Mouse (Mus musculus) embryonic facial prominence, embryonic 12.5 days (tissue): ENCODE data around the gene Gtdc1. TPM values are rescaled to one million over a fixed set of nuclear protein-coding genes. Genes with fewer than 3 reads are reported as not detected.

Source experiments
- ATAC-seq: fragments of 200-750 bp; cut with Nextera tagmentation; 2 replicates; pipeline ENCODE4 v1.8.0; 2017; ENCODE audit not compliant: insufficient number of reproducible peaks, insufficient read depth, low FRiP score, low TSS enrichment
- H3K27ac ChIP-seq: fragments of 300-500 bp; sonication (generic); 2 replicates; pipeline ENCODE4 v1.5.1; 2016; ENCODE audit warnings: mild to moderate bottlenecking
- H3K27me3 ChIP-seq: fragments of 300-500 bp; sonication (generic); 2 replicates; pipeline ENCODE4 v1.6.1; 2016; ENCODE audit warnings: mild to moderate bottlenecking, moderate library complexity
- H3K36me3 ChIP-seq: fragments of 300-500 bp; sonication (generic); 2 replicates; pipeline ENCODE4 v1.6.1; 2016; ENCODE audit warnings: mild to moderate bottlenecking
- H3K4me1 ChIP-seq: fragments of 300-500 bp; sonication (generic); 2 replicates; pipeline ENCODE4 v1.6.1; 2016
- H3K4me2 ChIP-seq: fragments of 300-500 bp; sonication (generic); replicated peaks from 2 replicates; pipeline ENCODE4 v1.6.1; 2016; ENCODE audit warnings: mild to moderate bottlenecking, moderate library complexity
- H3K4me3 ChIP-seq: fragments of 300-500 bp; sonication (generic); 2 replicates; pipeline ENCODE4 v1.5.1; 2016; ENCODE audit warnings: mild to moderate bottlenecking
- H3K9ac ChIP-seq: fragments of 300-500 bp; sonication (generic); 2 replicates; pipeline ENCODE4 v1.6.1; 2016; ENCODE audit warnings: mild to moderate bottlenecking, moderate library complexity
- H3K9me3 ChIP-seq: fragments of 300-500 bp; sonication (generic); 2 replicates; pipeline ENCODE4 v1.6.1; 2016; ENCODE audit warnings: mild to moderate bottlenecking, moderate library complexity
- WGBS: fragments of 180-500 bp; shearing (Covaris S2); methylation state at CpG from one replicate; pipeline ENCODE4 v1.1.7; 2016; 5-methylcytosine and 5-hydroxymethylcytosine counted together
- polyA plus RNA-seq: library from polyadenylated mRNA; unstranded; fragments of >200 nt; fragmentation: Nextera tagmentation; extraction: Ambion mirVana; gene quantifications from 2 replicates; pipeline ENCODE4 v1.2.1, GENCODE M21; 2016

The Gtdc1 gene
- polyA plus RNA-seq, 1 experiment from 2014 or later, result 17.7 TPM

DNA sequence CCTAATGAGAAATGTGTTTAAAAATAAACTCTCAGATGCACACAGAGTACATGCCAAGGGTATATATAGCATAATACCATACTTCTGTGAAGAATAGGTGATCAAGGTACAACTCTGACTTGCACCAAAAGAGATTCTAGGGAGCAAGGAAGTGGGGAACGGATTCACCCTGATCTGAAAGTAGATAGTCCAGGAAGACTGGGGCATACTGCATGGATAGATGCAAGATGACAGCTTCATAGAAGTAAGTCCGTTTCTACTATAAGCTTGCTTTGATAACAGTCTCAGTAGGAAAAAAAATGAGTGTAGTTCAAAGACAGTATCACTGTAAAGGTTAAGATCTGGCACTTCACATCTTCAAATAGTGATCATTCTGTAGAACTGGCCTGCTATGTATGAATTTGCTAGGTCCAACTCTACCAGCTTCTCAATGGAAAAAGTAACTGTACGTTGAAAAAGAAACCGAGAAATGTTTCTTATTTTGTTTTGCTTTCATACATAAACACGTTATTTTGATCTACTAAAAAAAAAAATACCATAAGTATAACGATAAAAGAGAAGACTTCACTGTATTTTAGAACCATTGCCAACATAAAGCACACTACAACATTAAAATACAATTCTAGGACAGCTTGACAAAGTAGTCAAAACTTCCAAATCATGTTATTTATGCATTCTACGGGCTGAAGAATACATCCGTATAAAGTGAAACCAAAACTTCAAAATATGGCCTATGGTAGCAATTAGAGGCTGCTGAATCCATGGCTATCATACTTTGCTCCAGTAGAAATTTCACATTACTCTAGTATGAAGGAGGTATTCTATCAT lies 4.2 kb downstream of the Gtdc1 start:
- Histone ChIP-seq H3K4me2 (no peak overlapping the region), H3K4me3 (no peak overlapping the region), H3K27ac (no peak overlapping the region), H3K36me3 (no peaks in the 10 kb centered on the region), H3K9ac (no peak overlapping the region), H3K27me3 (no peaks in the 10 kb centered on the region), H3K9me3 (no peaks in the 10 kb centered on the region), H3K4me1 (0 out of 2 replicates have a peak, but pooled peaks cover 7% of the 10 kb centered on the region)
- ATAC-seq, result no peak
- WGBS, result 89% methylated on average over 8 of the region's 8 CpGs

DNA sequence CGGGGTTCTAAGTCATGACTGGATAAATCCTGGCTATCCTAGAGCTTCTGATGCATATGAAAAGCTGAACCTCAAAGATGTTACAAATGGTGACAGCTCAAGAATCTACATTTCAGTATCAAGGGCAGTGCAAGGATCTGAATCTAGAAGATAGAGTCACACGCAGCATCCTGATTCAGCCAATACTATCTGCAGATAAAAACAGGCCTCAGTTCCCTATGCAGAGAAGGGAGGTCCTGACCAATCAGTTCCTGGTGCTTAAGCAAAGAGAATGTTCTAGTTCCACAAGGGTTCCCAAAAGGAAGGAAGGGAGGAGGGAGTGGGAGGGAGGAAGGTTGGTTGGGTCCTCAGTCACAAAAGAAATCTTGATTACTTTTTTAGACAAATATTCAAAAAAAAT lies 5.0 kb downstream of the Gtdc1 start:
- Histone ChIP-seq H3K4me1 (0 out of 2 replicates have a peak, but pooled peaks cover 7% of the 10 kb centered on the region), H3K9me3 (no peaks in the 10 kb centered on the region), H3K9ac (no peak overlapping the region), H3K4me3 (no peak overlapping the region), H3K27ac (no peak overlapping the region), H3K36me3 (no peaks in the 10 kb centered on the region), H3K4me2 (no peak overlapping the region), H3K27me3 (no peaks in the 10 kb centered on the region)
- WGBS, result 86% methylated on average over 2 of the region's 2 CpGs
- no peak for ATAC-seq

DNA sequence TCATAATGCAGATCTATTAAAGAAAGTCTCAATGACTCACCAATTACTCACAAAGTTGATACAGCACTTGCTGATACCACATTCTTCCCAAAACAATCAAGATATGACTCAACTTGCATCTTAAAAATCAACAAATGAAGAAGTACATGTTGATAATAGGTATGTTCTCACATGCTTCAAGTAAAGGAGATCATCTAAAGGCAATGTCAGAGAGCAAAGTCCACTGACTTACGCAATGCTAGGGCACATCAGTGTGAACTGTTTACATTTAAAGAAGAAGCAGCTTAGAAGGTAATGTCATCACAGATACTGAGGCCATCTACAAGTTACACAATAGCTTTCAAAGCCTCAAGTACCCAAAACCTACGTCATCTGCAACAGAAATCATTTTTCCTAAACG lies 7.0 kb downstream of the Gtdc1 start:
- Histone ChIP-seq H3K36me3 (no peaks in the 10 kb centered on the region), H3K9me3 (no peaks in the 10 kb centered on the region), H3K27me3 (no peaks in the 10 kb centered on the region), H3K4me2 (no peak overlapping the region), H3K4me3 (no peak overlapping the region), H3K4me1 (no peaks in the 10 kb centered on the region), H3K27ac (no peak overlapping the region), H3K9ac (no peak overlapping the region)
- no peak for ATAC-seq
- 56% methylated on average over 3 of the region's 3 CpGs for WGBS

DNA sequence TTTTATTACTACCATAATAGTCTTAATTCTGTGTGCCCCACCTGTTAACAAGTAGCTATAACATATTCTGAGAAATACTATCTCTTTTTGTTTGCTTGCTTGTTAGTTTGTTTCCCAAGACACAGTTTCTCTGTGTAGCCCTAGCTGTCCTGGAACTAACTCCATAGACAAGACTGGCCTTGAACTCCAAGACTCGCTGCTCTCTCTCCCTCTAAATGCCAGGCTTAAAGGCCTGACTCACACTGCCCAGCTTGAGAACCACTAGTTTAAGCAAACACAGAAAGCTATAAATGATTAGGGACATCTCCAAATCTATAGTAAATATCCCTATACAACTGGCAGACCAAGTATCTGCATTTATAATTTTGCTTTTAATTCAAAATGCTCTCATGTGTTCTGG lies 8.1 kb downstream of the Gtdc1 start:
- Histone ChIP-seq H3K9me3 (no peaks in the 10 kb centered on the region), H3K27ac (no peak overlapping the region), H3K9ac (no peak overlapping the region), H3K4me2 (no peak overlapping the region), H3K4me1 (no peaks in the 10 kb centered on the region), H3K27me3 (no peaks in the 10 kb centered on the region), H3K4me3 (no peak overlapping the region), H3K36me3 (no peaks in the 10 kb centered on the region)
- 89% methylated on average over 1 of the region's 1 CpGs for WGBS
- ATAC-seq, result no peak

GRCm38 (mm10) chr2:44918737-44919136 lies 8.7 kb downstream of the Gtdc1 start:
- Histone ChIP-seq H3K9me3 (no peaks in the 10 kb centered on the region), H3K4me3 (no peak overlapping the region), H3K4me2 (no peak overlapping the region), H3K9ac (no peak overlapping the region), H3K27me3 (no peaks in the 10 kb centered on the region), H3K4me1 (no peaks in the 10 kb centered on the region), H3K36me3 (no peaks in the 10 kb centered on the region), H3K27ac (no peak overlapping the region)
- WGBS, result 89% methylated on average over 2 of the region's 2 CpGs
- ATAC-seq, result no peak

- no peaks in the 10 kb centered on the region for H3K9me3 ChIP-seq
- H3K4me1 ChIP-seq, result no peaks in the 10 kb centered on the region
- H3K27me3 ChIP-seq, result no peaks in the 10 kb centered on the region
- no peaks in the 10 kb centered on the region for H3K36me3 ChIP-seq
- H3K4me2 ChIP-seq, result no peak overlapping the region
- H3K27ac ChIP-seq, result no peak overlapping the region
- ATAC-seq, result no peak
- H3K4me3 ChIP-seq, result no peak overlapping the region
- H3K9ac ChIP-seq, result no peak overlapping the region
Observed at GRCm38 (mm10) chr2:44916286-44916685, 11.2 kb downstream of the Gtdc1 start.

DNA sequence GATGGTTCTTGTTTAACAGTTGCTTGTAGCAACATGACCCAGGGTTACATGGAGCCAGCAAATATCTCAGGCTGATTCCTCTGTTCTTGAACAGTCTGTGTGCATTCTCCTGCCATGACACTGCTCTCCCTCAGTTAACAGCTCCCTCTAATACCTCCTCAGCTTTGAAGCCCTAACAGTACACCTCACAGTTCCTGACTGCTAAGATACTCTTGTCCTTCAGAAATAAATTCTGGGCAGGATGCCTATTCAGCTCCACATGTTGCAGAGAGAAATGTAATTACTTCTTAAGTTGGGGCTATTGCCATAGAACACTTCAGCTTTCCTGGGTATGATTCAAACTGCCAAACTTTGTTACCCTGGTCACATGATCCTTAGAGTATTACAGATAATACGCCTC lies 29.7 kb downstream of the Gtdc1 start:
- 88% methylated on average over 1 of the region's 1 CpGs for WGBS
- H3K9ac ChIP-seq, result no peak overlapping the region
- no peak for ATAC-seq
- no peak overlapping the region for H3K4me2 ChIP-seq
- H3K9me3 ChIP-seq, result no peaks in the 10 kb centered on the region
- H3K4me1 ChIP-seq, result no peaks in the 10 kb centered on the region
- no peak overlapping the region for H3K4me3 ChIP-seq
- no peaks in the 10 kb centered on the region for H3K27me3 ChIP-seq
- H3K27ac ChIP-seq, result no peak overlapping the region
- no peaks in the 10 kb centered on the region for H3K36me3 ChIP-seq

GRCm38 (mm10) chr2:44873718-44874117 lies 53.7 kb downstream of the Gtdc1 start:
- WGBS, result 73% methylated on average over 2 of the region's 2 CpGs
- no peaks in the 10 kb centered on the region for H3K27me3 ChIP-seq
- H3K27ac ChIP-seq, result no peak overlapping the region
- no peaks in the 10 kb centered on the region for H3K4me1 ChIP-seq
- H3K4me3 ChIP-seq, result no peak overlapping the region
- H3K4me2 ChIP-seq, result no peak overlapping the region
- ATAC-seq, result no peak
- H3K9me3 ChIP-seq, result no peaks in the 10 kb centered on the region
- H3K36me3 ChIP-seq, result no peaks in the 10 kb centered on the region
- no peak overlapping the region for H3K9ac ChIP-seq

- Histone ChIP-seq H3K27ac (no peak overlapping the region), H3K36me3 (no peaks in the 10 kb centered on the region), H3K9ac (no peak overlapping the region), H3K4me1 (no peaks in the 10 kb centered on the region), H3K4me3 (no peak overlapping the region), H3K4me2 (no peak overlapping the region), H3K9me3 (no peaks in the 10 kb centered on the region), H3K27me3 (no peaks in the 10 kb centered on the region)
- no peak for ATAC-seq
Observed at GRCm38 (mm10) chr2:44864726-44865125, 62.7 kb downstream of the Gtdc1 start.

GRCm38 (mm10) chr2:44854475-44854874 lies 73.0 kb downstream of the Gtdc1 start:
- H3K27ac ChIP-seq, result no peak overlapping the region
- no peak overlapping the region for H3K4me2 ChIP-seq
- no peak overlapping the region for H3K4me3 ChIP-seq
- H3K27me3 ChIP-seq, result no peaks in the 10 kb centered on the region
- H3K4me1 ChIP-seq, result no peaks in the 10 kb centered on the region
- no peak overlapping the region for H3K9ac ChIP-seq
- H3K36me3 ChIP-seq, result peaks cover 5% of the 10 kb centered on the region; the same call in 1 of the 2 replicates
- WGBS, result 77% methylated on average over 2 of the region's 2 CpGs
- ATAC-seq, result no peak
- H3K9me3 ChIP-seq, result peaks cover 8% of the 10 kb centered on the region; the same call in 1 of the 2 replicates

DNA sequence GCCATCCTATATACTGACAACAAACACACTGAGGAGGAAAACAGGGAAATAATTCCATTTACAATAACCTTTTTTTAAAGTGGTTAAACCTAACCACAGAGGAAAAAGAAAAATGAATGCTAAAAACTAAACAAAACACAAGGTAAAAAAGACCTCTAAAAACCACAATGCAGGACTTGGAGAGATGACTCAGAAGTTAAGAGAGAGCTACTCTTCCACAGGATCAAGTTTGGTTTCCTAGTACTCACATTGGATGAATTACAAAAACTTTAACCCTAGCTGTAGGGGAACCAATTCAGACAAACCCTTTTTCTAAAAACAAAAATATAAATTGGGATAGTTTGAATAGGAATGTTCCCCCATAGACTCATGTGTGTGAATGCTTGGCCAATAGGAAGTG lies 77.8 kb downstream of the Gtdc1 start:
- no peak overlapping the region for H3K4me3 ChIP-seq
- no peak for ATAC-seq
- H3K4me2 ChIP-seq, result no peak overlapping the region
- H3K9ac ChIP-seq, result no peak overlapping the region
- peaks cover 5% of the 10 kb centered on the region; the same call in 1 of the 2 replicates for H3K36me3 ChIP-seq
- H3K9me3 ChIP-seq, result peaks cover 8% of the 10 kb centered on the region; the same call in 1 of the 2 replicates
- no peaks in the 10 kb centered on the region for H3K4me1 ChIP-seq
- H3K27me3 ChIP-seq, result no peaks in the 10 kb centered on the region
- H3K27ac ChIP-seq, result no peak overlapping the region

- Histone ChIP-seq H3K4me2 (no peak overlapping the region), H3K27me3 (no peaks in the 10 kb centered on the region), H3K9me3 (peaks cover 8% of the 10 kb centered on the region; the same call in 1 of the 2 replicates), H3K27ac (no peak overlapping the region), H3K4me3 (no peak overlapping the region), H3K4me1 (no peaks in the 10 kb centered on the region), H3K9ac (no peak overlapping the region), H3K36me3 (peaks cover 5% of the 10 kb centered on the region; the same call in 1 of the 2 replicates)
- 89% methylated on average over 1 of the region's 1 CpGs for whole genome bisulfite sequencing
- ATAC-seq, result no peak
Observed at GRCm38 (mm10) chr2:44848156-44848555, 79.3 kb downstream of the Gtdc1 start.
